Mouse (Mus musculus): Measurements from ENCODE around the gene Nckap5l. TPM values are rescaled to one million over a fixed set of nuclear protein-coding genes. Genes with fewer than 3 reads are reported as not detected.

The Nckap5l gene
- total RNA-seq (2023): 46.4 TPM

GRCm38 (mm10) chr15:99457606-99458401 lies at the start of gene Nckap5l:
Gene Nckap5l, minus strand, starts transcription at chr15:99457748.

GRCm38 (mm10) chr15:99474576-99474926 lies 17.0 kb upstream of the Nckap5l start, which contains the start of gene Bcdin3d:
Gene Bcdin3d, minus strand, starts transcription at chr15:99474730.

DNA sequence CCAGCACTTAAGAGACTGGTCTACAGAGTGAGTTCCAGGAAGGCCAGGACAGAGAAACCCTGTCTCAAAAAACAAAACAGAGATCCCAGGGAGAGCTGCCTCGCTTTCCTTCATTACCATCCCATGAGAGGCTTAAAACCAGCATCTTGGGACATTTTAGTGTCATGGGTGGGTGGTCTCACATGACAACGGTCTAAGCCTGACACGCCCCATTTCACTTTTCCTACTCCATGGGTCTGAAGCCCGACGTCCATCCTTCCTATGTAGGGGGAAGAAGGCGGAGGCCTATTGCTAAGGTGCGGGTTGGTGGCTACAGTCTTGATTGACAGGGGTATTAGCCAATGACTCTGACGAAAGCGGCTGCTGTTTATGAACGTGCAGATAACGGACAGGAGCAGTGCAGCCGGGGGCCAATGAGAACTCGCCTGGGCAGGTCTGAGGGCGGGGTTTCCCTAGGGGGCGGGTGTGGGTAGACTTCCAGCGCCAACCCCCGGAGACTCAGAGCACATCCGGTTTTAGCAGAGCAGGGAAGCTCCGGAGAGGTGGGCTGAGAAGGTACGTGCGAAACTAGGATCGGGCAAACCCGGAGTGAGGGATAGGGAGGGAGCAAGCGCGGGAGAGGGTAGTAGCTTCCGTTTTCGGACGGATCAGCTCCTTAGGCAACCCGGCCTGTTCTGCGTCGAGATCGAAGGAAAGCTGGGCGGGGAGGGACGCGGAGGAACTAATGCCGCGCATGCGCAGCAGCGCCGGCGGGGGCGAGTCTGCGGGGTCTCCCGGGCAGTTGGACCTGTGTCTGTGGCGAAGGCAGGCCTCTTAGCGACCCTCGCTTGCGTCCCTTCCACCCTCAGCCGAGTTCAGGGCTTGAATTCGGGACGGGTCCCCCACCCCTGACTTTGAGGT lies 64.8 kb downstream of the Nckap5l start, which contains the start of gene Tmbim6:
TSS of gene Tmbim6 (plus strand) at position 397 of the 900 bp plus-strand sequence.

Other genes with a start within 250 kb of the Nckap5l start
- gene Kcnh3, start 232.9 kb downstream of the Nckap5l start, total RNA-seq (2023): 4.8 TPM
- gene Mcrs1, start 205.8 kb downstream of the Nckap5l start, total RNA-seq (2023): 111 TPM
- gene Prpf40b, start 162.7 kb downstream of the Nckap5l start, total RNA-seq (2023): 15.1 TPM
- gene Fam186b, start 161.9 kb downstream of the Nckap5l start, total RNA-seq (2023): not detected
- gene Fmnl3, start 87.3 kb downstream of the Nckap5l start, total RNA-seq (2023): 39.3 TPM
- 359 TPM for gene Tmbim6, start 64.9 kb downstream of the Nckap5l start, total RNA-seq (2023)
- gene Bcdin3d, start 17.0 kb upstream of the Nckap5l start, total RNA-seq (2023): 6.3 TPM
- gene Faim2, start 70.4 kb upstream of the Nckap5l start, total RNA-seq (2023): not detected
- not detected for gene Aqp2, start 121.3 kb upstream of the Nckap5l start, total RNA-seq (2023)
- not detected for gene Aqp5, start 133.0 kb upstream of the Nckap5l start, total RNA-seq (2023)
- not detected for gene Aqp6, start 143.7 kb upstream of the Nckap5l start, total RNA-seq (2023)
- gene Racgap1, start 193.9 kb upstream of the Nckap5l start, total RNA-seq (2023): 64.1 TPM
- gene Asic1, start 212.6 kb upstream of the Nckap5l start, total RNA-seq (2023): 0.31 TPM
- gene Smarcd1, start 244.4 kb upstream of the Nckap5l start, total RNA-seq (2023): 45.3 TPM
- 4.8 TPM for gene Gm17349, start 247.7 kb upstream of the Nckap5l start, total RNA-seq (2023)